Mouse (Mus musculus): ENCODE measurements around the gene Arhgef2. TPM values are rescaled to one million over a fixed set of nuclear protein-coding genes. Genes with fewer than 3 reads are reported as not detected.
A peak's percentile ranks its signal among the peaks of the same experiment; 100 is the strongest.
"Not testable (repeated sequence)": the region's sequence is repeated elsewhere in the genome, so short reads cannot be mapped to it uniquely, and the experiment has no call there.

The Arhgef2 gene
- total RNA-seq, 2 experiments from 2014 or later: 15.2 to 18.1 TPM

- ATAC-seq (replicated peaks; ENCODE audit: low FRiP score, poor library complexity, severe bottlenecking): no peak
Measured at GRCm38 (mm10) chr3:88586640-88587039, 19.1 kb upstream of the Arhgef2 start.

- ATAC-seq (replicated peaks; ENCODE audit: low FRiP score, poor library complexity, severe bottlenecking): no peak
Measured at GRCm38 (mm10) chr3:88590246-88590645, 15.5 kb upstream of the Arhgef2 start.

- ATAC-seq (replicated peaks; ENCODE audit: low FRiP score, poor library complexity, severe bottlenecking): no peak
Measured at GRCm38 (mm10) chr3:88591044-88591443, 14.7 kb upstream of the Arhgef2 start.

DNA sequence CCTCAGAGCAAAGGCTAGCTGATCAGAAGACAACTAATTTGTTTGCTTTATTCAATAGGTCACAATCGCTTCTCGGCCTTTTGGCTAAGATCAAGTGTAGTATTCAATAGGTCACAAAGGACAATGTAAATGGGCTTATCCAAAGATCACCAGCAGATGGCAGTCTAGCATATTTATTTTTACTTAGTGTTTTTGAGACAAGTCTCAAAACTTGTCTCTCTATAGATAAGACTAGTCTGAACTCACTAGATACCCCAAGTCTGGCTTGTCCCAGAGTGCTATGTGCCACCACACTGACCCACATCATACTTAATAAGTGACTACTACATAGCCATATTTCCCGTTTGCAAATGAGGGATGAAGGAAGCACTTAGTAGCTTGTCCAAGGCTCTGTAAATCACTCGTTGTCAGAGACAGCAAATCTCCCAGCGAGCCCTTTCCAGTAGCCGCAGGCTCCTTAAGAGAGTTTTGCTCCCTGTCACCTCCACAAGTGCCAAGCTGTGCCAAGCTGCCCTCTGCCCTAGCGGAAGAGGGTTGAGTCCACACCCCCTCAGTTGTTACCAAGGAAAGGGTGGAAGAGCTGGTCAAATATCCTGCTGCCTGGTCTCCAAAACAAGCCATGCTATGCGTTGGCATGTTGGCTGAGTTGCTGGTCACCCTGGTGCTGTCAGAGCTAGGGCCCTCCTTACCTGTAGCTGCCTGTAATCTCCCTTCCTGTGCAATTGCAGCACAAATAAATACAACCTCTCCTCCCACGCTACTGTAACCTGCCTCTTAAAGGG is 13.6 kb upstream of the Arhgef2 start:
- peak; percentile 77 for ATAC-seq (replicated peaks; ENCODE audit: low FRiP score, poor library complexity, severe bottlenecking)

- no peak for ATAC-seq (replicated peaks; ENCODE audit: low FRiP score, poor library complexity, severe bottlenecking)
Measured at GRCm38 (mm10) chr3:88592942-88593576, 12.7 kb upstream of the Arhgef2 start.

GRCm38 (mm10) chr3:88593893-88594580 is 11.7 kb upstream of the Arhgef2 start:
- ATAC-seq (replicated peaks; ENCODE audit: low FRiP score, poor library complexity, severe bottlenecking): no peak

DNA sequence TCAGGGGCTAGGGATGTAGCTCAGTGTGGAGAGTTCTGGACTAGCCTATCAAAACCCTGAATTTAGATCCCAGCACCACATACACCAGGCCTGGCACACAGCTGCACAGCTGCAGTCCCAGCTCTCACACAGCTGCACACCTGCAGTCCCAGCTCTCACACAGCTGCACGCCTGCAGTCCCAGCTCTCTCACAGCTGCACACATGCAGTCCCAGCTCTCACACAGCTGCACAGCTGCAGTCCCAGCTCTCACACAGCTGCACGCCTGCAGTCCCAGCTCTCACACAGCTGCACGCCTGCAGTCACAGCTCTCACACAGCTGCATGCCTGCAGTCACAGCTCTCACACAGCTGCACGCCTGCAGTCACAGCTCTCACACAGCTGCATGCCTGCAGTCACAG is 9.2 kb upstream of the Arhgef2 start:
- not testable (repeated sequence) for ATAC-seq (replicated peaks; ENCODE audit: low FRiP score, poor library complexity, severe bottlenecking)

- ATAC-seq (replicated peaks; ENCODE audit: low FRiP score, poor library complexity, severe bottlenecking): no peak
Measured at GRCm38 (mm10) chr3:88602466-88602865, 3.3 kb upstream of the Arhgef2 start.

GRCm38 (mm10) chr3:88603714-88604161 is 2.0 kb upstream of the Arhgef2 start:
- peak; percentile 63; the same call in 1 of the 2 replicates for ATAC-seq (replicated peaks; ENCODE audit: low FRiP score, poor library complexity, severe bottlenecking)

GRCm38 (mm10) chr3:88604863-88605262 is 903 bp upstream of the Arhgef2 start:
- no peak for ATAC-seq (replicated peaks; ENCODE audit: low FRiP score, poor library complexity, severe bottlenecking)

- ATAC-seq (replicated peaks; ENCODE audit: low FRiP score, poor library complexity, severe bottlenecking): peak; percentile 91
Measured at GRCm38 (mm10) chr3:88607065-88607757, 1.4 kb downstream of the Arhgef2 start.

DNA sequence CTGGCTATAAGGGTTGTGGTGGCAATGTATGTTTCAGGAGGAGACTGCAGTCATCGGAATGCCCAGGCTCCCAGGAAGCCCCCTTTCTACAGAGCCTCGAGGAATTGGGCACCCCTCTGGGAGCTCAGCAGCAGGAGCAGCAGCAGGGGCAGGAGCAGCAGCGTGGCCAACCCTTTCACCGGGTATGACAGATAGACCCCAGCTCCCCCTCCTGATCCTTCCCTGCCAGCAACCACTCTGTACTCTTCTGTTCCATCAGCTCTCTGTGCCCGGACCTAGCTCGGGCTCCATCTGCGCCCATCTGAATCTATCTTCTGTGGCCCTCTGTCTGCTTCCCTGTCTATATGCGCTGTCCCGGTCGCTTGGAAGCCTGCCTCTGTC is 2.0 kb downstream of the Arhgef2 start:
- peak; percentile 31 for ATAC-seq (replicated peaks; ENCODE audit: low FRiP score, poor library complexity, severe bottlenecking)

DNA sequence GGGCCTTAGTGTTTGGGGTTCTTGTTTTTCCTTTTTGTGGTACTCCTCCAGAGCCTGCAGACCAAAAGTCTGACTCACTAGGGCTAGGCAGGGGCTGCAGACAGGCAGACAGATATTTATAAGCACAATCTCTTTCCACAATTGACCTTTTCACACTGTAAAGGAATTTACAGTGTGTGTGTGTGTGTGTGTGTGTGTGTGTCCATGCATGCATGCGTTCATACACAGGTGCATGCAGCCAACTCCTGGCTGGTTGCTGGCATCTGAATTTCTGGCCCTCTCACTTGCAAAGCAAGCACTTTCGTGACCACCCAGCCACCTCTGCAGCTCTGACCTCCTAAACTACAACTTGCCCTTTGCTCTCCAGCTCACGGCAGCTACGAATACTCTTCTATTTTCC is 3.3 kb downstream of the Arhgef2 start:
- ATAC-seq (replicated peaks; ENCODE audit: low FRiP score, poor library complexity, severe bottlenecking): no peak

- no peak for ATAC-seq (replicated peaks; ENCODE audit: low FRiP score, poor library complexity, severe bottlenecking)
Measured at GRCm38 (mm10) chr3:88614418-88614817, 8.7 kb downstream of the Arhgef2 start.

GRCm38 (mm10) chr3:88615117-88615516 is 9.4 kb downstream of the Arhgef2 start:
- no peak for ATAC-seq (replicated peaks; ENCODE audit: low FRiP score, poor library complexity, severe bottlenecking)

DNA sequence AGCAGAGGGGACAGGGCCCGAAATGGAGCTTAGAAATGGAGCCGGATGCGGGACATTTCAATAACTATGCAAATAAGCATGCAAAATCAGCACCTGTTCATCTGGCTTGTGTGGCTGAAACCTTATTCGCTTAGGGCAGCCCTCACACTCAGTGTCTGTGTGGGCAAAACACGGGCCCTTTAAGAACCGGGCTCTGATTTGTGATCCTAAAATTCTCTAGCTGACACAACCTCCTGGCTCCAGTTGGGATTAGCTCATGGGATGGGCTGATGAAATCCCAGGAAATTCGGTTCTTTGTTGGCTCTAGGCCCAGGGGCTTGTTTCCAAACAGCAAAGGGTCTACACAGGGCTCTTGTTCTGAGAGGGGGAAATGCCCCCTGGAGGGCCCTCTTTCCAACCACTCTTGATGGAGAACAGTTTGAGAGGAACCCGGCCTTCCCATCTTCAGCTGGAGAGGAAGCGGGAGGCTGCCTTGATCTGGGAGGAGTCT is 10.2 kb downstream of the Arhgef2 start:
- no peak for ATAC-seq (replicated peaks; ENCODE audit: low FRiP score, poor library complexity, severe bottlenecking)

DNA sequence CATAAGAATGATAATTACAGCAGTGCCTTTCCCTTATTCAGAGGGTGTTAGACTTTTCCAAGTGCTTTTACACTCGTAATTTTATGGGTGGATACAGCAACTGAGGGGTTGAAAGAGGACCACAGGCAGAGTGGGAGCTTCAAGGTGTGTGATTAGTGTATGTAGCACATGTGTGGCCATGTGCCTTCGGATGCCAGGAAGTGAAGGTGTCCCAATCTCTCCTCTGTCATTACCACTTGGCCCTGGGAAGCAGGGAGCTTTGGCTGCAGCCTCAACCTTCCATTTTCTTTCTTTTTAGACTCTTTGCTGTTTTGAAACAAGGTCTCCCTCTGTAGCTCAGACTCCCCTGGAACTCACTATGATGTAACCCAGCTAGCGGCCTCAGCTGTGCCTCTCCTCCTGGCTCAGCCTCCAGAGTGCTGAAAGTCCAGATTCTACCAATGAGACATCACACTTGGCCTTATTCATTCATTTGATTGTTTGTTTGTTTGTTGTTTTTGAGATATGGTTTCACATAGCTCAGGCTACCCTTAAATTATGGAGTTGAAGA is 11.3 kb downstream of the Arhgef2 start:
- no peak for ATAC-seq (replicated peaks; ENCODE audit: low FRiP score, poor library complexity, severe bottlenecking)

DNA sequence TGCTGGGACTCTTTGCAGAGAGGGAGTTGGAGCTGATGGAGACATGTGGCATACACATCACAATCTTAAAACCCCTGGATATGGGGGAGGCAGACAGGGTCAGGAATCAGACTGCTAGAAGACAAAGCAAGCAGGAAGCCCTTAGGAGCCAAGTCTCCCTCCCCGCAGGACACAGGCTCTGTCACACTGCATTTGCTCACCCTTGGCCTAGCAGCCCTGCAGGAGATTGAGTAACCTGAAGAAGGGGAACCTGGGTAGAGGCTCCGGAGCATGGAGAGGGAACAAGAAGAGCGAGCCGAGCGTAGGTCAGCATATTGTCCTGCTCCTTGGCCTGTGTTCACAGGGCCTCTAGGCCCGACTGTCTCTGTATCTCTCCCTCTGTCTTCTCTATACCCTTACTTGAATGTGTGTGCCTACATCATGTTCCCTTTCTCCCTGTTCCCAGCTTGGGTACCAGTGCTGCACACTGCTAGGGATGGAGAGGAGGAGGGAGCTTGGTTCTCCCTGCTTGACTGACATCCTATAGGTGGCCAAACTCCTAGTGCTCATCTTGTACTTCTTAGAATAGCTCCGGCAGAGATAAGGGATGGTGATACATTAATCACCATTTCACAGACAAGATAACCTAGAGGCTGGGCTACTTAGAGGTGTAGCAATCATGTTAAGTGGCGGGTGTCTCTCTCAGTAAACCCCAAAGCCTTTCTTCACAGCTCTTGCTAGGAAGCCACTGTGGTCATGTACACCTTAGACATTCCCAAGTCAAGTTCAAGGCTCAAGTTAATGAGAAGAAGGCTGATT is 12.5 kb downstream of the Arhgef2 start:
- no peak for ATAC-seq (replicated peaks; ENCODE audit: low FRiP score, poor library complexity, severe bottlenecking)

Data from erythroblast, adult 5-6 weeks (primary cell).